Mouse (Mus musculus): ENCODE data around the gene Pawr.
"Not testable (repeated sequence)": the region's sequence is repeated elsewhere in the genome, so short reads cannot be mapped to it uniquely, and the experiment has no call there.

The Pawr gene

DNA sequence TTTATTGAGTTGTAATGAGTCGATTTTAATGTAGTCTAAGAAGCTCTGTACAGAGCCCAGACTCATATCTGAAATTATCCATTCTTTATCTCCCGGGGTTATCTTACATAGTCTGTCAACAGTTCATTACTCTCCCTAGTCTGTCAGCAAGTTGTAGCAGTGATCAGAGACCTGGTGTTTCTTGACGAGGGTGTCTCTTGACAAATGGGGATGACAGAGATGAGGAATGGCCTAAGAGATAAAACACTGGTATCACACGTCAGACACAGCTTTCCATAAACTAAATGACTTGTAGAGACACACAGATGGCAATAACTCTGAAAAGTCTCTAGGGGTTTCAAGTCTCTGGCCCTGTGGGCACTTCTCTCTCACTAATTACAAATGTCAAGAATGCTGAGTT, 62.4 kb downstream of the Pawr start:
- DNase-seq: no peak

DNA sequence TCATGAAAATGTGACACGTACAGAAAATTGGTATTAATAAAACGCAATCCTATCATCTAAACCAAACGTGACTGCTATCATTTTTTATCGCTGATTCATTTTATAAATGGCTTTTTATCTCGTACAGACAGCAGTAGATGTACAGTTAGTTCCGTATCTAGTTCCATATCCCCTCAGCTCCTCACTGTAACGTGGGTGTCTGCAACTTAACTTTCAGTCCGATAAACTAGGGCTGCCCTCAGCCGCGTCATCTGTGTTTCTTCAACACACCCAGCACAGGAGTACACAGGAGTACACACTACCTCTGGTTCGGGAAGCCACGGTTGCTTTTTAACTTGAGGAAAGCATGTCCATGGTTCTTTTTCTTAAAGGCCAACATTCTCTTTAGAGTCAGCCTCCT, 63.3 kb downstream of the Pawr start:
- no peak for DNase-seq

DNA sequence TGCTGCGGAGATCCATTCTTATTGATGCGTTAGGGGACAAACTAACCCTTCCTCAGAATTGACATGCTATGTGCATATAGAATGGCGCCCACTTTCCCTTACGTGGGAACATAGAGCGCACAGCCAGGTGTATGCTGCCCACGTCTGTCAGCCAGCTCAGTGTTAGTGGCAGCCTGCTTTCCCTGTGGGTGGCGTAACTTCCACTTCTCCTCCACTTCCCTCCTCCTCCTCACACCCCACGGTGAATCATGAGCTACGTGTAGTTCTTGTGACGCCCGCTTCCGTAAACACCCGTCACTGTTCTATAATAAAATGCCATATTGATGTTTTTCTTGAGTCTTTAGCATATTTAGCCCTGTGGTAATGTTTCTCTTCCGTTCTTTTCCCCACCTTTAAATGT, 63.7 kb downstream of the Pawr start:
- DNase-seq: no peak

DNA sequence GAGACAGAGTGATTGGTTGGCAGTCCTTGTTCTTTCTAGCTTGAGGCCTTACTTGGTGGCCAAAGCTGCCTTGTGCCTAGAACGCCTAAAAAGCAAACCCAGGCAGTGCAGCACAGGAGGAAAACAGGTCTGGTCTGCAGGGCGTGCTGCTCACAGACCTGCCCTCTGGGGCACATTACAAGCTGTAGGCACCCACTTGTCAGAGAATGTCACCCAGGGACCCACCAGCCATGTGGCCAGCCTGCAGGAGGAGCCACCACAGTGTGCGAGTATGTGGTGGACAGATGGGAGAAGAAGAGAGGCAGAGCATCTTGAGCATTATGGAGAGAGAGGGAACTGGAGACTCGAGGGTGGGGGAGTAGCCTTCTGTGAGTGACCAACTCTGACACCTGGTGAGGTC, 70.8 kb downstream of the Pawr start:
- no peak for DNase-seq

DNA sequence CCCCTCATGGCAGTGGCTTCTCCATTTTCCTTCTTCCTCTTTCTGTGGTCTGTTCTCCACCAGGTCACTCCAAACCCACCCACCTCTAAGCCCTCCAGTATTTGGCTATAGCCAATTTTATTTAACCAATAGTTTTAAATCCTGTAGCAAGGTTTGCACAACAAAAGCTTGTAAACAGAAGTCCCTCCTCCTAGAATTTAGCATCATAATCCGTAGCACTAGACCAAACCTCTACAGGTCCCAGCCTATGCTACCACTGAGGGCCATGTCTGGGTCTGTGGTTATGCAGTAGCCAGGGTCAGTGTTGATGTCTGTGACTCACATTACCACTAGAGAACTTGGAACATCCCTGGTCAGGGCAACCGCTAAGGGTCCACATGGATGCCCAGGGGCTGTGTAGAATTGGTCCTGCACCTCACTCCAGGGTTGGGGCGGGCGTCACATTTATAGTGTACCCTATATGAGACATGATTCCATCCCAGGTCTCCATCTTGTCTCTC, 71.5 kb downstream of the Pawr start:
- no peak for DNase-seq

DNA sequence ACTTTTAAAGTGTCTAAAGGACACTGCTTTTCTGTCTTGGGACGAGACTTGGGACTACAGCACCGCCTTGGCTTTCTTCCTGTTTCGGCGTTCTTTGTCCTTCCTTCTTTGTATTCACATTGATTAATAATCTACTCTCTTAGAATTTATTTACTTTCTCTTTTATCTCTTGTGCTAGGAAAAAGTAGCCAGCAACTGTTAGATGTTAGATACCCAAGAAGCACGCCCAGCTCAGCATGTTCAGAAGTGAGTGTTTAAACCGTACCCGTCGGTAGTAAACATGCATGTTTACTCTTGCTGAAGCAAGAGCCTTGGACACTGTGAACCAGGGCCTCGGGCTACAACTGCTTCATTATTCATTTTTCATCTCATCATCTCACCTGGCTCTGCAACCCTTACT, 72.2 kb downstream of the Pawr start:
- no peak for DNase-seq

DNA sequence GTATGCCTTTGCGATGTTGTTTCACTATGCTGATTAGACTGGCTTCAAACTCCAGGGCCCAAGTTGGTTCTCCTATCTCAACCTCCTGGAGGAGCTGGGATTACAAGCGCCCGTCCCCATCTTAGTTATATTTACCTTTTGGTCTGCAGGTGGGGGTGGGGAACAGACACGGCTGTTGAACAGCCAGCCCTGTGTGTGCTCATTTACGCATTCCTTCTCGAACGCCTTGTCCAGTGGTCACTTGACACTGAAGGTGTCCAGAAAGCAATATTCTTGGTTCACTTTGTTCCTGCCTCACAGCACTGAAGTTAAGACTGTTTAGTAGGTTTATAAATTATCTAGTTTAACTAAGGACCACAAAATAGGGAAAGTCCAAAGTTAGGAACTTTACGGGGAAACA, 73.2 kb downstream of the Pawr start:
- DNase-seq: no peak

DNA sequence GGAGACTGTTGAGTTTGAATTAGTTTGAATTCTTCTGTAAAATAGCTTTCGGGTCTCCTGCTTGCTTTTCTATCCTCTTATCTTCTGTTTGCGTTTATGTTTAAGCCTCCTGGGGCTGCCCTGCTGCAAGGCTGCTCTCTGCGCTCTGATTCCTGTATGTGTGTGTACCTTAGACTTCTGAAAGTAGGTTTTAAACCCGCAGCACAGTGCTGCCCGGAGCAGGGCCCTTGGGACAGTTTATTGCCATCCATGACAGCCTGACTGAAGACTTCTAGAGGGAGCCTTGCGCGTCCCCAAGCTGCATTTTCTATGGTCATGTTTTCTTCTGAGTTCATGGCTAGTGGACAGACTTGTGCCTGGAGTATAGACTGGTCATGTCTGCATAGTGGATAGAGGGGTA, 74.0 kb downstream of the Pawr start:
- no peak for DNase-seq

DNA sequence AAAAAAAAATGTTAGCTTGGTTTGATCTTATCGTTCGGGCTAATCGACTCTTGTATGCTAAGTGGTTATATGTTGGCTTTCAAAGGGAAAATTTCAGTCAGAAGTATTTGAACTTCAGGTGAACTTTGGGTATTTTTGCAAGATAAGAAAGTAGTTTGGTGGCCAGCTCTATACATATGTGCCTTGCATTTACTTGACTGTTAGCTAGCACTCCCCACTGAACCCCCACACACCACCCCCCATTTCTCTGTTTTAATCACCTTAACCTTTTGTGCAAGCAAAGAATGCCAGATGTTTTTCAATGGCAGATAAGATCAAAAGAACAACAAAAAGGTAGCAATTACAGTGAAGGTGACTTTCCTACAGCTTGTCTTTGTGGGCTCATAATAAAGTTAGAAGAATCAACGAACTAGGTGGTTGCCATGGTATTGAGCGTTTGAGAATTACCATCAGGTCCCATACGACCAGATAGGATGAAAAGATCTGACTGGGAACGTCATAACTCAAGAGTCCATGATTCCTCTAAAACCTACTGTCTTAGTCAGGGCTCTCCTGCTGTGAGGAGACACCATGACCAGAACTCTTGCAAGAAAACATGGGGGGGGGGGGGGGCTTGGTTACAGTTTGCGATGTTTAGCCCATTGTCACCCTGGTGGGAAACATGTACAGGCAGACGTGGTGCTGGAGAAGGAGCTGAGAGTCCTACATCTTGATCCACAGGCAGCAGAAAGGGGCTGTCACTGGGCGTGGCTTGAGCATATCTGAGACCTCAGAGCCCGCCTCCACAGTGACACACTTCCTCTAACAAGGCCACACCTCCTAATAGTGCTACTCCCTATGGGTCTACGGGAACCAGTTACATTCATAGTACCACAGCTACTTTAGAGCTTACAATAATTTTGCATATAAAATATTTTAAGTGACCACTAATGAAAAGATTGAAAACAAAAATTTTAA, 75.2 kb downstream of the Pawr start:
- DNase-seq: no peak

DNA sequence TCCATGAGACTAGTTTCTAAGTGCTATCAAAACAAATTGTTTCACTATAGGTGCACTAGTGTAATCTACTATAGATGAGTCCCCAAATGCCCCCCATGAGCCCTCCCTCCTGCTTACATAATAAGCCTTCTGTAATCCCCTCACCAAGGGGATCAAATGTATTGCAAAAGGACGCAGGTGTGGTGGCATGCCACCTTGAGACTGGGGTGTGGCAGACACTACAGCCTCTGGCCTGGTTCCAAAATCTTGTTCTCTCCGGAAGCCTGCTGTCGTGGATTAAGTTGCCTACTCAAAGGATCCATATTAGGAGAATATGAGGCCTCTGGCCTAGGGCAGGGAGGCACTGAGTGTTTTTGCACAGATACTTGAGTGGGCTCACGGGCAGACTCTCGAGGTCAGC, 76.1 kb downstream of the Pawr start:
- DNase-seq: no peak

DNA sequence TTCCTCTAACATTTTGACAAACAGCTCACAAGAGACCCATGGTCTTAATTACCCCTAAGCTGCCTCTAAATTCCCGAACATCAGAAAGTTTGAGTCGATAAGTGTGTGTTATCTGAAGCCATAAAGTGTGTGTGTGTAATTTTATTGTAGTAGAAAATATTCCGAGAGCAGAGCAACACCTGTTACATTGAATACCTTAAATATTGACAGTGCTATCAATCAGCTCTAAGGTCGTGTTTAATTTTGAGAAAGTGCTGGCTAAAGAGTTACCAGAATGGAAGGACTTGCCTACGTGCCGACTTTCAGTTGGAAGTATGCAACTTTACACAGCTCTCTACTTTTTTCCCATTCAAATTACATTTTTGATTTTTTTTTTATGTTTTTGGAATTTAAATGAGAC, 76.5 kb downstream of the Pawr start:
- DNase-seq: no peak

DNA sequence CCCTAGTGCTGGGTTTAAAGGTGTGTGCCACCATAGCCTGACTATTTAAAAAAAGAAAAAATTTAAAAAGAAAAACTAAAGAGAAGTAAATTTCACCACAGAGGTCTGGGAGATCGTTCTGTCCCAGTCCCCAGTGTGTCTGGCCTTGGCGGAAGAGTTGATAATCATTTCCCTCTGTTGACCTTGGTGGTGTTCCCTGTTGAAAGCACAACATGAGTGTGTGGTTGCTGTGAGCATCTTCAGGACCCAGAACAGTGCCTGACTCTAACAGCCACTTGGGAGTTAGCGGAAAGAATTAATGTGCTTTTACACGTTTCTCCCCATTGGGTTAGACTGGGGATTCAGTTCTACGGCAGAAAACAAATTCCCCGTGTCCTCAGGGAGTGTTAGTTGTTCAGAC, 77.1 kb downstream of the Pawr start:
- DNase-seq: no peak

DNA sequence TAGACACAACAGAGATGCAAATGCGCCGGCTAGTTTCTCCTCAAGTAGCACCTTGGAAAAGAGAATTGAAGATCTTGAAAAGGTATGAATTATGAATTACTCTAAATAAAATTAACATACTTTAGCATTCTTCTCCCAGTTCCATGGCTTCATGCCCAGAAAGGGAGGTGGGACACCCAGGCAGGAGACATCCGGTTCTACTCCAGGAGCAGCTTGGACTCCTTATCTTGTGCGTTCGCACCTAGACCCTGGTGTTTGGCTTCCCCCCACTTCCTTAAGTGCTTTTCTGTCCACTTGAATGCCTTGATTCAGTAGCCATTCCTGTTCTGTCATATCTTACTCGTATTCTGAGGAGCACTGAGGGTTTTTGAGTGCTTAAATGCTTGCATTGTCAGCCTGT, 77.6 kb downstream of the Pawr start:
- no peak for DNase-seq

DNA sequence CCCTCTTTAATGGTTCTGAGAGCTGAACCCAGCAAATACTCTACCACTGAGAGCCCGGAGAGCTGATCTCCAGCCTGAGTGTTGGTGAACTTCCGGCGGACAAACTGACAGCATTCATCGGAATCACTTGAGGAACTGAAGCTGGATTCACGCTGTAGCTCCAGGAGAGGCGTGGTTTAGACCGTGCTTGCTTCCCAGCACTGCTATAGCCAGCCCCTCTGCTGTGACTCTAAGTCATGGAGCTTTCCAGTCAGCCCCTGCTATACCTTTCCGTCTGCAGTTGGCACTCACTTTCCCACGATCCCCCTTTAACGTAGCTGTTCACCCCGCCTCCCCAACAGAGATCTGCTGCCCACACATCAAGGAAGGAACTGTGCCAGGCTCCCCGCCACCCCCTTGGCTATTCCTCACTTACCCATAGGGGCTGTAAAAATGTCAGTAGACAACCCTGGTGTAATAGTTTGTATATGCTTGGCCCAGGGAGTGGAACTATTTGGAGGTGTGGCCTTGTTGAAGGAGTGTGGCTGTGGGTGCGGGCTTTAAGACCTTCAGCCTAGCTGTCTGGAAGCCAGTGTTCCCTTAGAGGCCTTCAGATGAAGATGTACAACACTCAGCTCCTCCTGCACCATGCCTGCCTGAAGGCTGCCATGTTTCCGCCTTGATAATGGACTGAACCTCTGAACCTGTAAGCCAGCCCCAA, 83.2 kb downstream of the Pawr start:
- no peak for DNase-seq

DNA sequence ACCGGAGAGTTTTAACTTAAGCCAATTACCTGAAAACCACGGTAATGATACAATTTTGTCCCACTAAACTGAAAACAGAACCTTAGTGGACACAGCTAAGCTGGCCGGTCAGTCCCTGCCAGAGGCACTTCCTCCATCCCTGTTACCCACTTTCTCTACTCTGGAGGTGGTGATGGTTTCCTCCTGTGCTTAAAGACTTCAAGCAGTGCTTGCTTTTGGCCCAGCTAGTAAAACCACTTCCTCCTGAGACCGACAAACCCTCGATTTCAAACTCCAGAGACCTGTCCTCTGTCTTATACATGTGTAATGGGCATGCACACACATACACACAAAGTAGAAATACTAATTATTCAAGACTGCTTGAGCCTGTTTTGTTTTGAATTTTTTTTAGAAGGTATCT, 85.5 kb downstream of the Pawr start:
- no peak for DNase-seq

DNA sequence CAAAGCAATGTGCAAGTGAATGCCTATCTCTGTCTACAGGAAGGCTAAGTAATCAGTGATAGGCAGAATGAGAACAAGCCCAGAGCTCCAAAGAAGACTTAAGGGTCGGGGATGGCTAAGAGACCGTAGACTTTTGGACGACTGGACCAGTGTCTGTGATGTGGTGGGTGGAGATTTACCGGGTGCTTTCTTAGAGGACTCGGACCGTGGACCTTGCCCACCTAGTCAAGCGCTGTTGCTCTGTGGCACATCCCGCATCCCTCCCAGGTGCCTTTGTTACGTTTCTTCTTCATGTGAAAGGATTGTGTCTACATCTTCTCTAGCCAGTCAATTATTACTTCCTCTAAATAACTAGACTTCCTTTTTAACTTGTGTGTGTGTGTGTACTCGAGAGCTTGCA, 98.6 kb downstream of the Pawr start:
- no peak for DNase-seq

DNA sequence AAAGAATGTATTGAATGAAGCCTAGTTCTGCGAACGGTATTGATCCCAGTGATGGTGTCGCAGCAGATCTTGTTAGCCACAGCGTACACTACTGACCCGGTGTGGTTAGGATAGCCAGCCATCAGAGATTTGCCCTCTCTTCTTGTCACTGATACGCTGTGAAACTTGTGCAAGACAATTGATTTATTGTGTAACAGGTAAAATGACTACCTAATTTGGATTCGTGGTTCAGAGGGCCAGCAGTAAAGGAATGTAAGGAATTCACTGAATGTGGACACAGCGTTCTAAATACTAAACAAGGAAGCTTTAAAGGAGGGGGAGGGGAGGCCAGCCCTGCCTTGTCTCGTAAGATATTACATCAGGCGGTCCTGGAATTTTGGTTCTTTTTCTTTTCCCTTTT, 100.3 kb downstream of the Pawr start:
- no peak for DNase-seq

DNA sequence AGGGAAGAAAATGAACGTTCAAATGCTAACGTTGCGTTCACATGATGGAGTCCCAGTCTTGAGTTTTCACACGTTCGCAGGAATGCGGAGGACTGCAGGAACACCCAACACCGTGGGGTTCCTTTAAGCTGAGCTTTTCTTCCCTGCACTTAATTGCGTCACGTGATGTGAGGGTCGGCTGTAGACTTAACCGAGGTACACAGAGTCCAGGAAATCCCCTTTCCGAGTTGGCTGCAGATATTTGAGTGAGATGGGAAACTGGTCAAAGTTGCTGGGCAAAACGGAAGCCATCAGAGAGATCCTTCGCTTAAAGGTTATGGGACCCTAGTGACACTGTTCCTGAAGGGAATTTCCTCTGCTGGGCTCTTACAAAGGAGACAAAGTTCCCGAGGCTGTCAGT, 102.1 kb downstream of the Pawr start:
- DNase-seq: no peak

DNA sequence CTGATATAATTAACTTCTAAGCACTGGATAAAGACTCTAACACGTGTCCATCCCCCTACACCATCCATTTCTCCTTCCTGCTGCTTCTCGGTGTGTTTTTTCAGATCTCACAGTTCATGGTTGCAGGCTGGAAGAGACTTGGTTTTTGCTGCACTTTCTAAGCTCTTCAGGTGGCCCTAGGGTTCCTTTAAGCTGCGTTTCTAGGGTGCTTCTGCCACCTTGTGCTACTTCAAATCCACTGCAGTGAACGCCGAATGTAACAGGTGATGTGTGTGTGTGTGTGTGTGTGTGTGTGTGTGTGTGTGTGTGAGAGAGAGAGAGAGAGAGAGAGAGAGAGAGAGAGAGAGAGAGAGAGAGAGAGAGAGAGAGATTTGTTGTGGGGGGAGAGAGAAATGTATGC, 103.7 kb downstream of the Pawr start:
- DNase-seq: no peak

DNA sequence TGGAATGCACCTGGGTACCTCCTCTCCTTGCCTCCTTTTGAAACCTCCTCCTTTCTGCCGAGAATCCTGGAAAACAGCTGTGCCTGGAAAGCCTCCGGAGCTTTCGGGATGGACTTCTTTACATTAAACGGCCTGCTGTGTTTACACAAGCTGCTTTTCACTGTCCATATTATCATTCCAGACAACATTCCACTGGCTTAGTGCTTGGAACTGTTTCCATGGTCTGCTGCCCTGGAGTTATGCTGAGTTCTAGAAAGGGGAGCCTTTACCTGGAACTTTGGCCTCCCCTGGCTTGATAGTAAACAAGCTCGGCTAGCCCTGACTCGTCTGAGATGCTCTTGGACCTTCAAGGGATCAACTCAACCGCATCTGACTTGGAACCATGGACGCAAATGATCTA, 104.4 kb downstream of the Pawr start:
- DNase-seq: no peak

DNA sequence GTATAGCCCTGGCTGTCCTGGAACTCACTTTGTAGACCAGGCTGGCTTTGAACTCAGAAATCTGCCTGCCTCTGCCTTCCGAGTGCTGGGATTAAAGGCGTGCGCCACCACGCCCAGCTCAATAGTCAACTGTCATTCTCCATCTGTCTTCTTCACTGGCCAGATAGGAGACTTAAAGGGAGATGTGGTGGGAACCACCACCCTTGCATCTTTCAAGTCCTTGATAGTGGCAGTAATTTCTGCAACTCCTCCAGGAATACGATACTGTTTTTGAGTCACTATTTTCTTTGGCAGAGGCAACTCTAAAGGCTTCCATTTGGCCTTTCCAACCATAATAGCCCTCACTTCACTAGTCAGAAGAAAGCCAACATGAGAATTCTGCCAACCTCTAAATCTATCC, 108.3 kb downstream of the Pawr start:
- DNase-seq: not testable (repeated sequence)

DNA sequence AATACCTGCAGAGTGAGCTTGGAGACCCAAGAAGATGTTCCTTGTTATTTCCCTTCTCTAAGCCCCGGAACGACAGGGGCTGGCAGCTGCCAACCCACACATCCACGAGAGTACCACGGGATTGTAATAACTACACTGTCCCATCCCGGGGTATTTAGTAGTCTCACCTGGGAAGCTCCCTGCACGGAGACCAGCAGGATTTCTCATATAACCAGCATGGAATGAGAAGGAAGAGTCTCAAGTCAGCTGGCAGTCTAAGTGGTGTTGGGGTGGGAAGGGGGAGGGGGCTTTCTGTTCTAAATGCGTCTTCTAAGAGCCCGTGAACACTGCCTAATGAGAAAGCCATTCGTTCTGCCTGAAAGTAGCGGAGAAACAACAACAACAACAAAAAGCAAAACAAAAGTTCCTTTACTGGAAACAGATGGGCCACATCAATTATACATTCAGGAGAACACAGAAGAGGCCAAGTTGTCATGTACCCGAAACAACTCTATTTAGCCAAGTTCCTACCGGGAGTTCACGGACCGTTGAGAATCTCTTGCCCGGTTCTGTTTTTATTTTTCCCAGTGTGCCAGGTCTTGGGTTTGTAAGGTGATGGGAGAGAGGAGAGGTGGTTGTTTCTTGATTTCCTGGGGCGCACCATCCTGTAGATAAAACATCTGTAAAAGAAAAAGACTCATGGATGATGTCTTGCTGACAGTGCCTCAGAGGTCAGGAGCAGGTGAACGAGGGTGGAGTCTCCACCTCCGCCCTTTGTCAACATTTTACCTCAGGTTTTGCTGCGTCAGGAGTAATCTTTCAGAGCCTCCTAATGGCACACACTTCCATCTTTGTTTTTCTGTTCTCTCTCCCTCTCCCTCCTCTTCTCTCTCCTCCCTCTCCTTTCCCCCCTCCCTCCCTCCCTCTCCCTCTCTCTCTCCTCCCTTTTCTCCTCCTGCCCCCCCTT, 112.3 kb downstream of the Pawr start:
- no peak for DNase-seq

DNA sequence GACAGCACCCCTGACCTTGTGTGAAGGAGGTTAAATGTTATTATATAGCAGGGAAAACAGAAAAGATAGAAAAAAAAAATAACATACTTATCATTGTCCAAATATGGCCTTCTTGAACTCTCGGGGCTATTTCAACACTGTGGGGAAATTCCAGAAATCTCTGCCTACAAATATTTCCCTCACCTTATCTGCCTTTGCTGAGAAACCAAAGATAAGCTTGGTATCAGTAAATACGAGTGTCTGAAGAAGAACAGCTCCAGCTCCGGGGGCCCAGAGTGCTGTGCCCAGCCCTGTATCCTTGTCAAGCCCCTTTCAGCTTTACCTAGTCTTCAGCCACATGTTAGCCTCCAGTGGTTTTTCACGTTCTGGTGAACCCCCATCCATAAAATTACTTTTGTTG, 113.2 kb downstream of the Pawr start:
- DNase-seq: no peak
